Mouse (Mus musculus): Measurements from ENCODE around the gene Nae1. TPM values are rescaled to one million over a fixed set of nuclear protein-coding genes. Genes with fewer than 3 reads are reported as not detected.
A peak's percentile ranks its signal among the peaks of the same experiment; 100 is the strongest.

Gene Nae1
- total and polyA plus RNA-seq, 3 experiments = 39.2 to 41.9 TPM; not detected in 1

- peaks cover 3 to 14% of the 10 kb centered on the region in 2 experiments; a peak in 3 of 4 replicates for H3K4me1 ChIP-seq (ENCODE audit: control insufficient read depth in 1 of 2, insufficient read depth in 2 of 2, low read length in 2 of 2)
- no peak overlapping the region for H3K27ac ChIP-seq (ENCODE audit: control insufficient read depth, low read depth, low read length)
- H3K79me2 ChIP-seq (ENCODE audit: control insufficient read depth, insufficient read depth, low read length, poor library complexity) = no peaks in the 10 kb centered on the region
- H3K9me3 ChIP-seq (replicated peaks; ENCODE audit: insufficient read depth, low read length) = no peaks in the 10 kb centered on the region
- H3K27me3 ChIP-seq (ENCODE audit: control insufficient read depth in 1 of 2, insufficient read depth in 2 of 2, low read length in 2 of 2) = no peaks in the 10 kb centered on the region
- DNase-seq (ENCODE audit: low read depth, low spot score) = peak; percentile 56
- H3K36me3 ChIP-seq (ENCODE audit: control insufficient read depth in 1 of 2, insufficient read depth in 2 of 2, low read length in 2 of 2) = peaks cover 0 to 9% of the 10 kb centered on the region in 2 experiments; a peak in 2 of 4 replicates
- no peak overlapping the region for H3K4me3 ChIP-seq (ENCODE audit: control insufficient read depth in 1 of 2, insufficient read depth in 1 of 2, low read depth in 2 of 2, low read length in 2 of 2)
- TF ChIP-seq EP300 (IDR thresholded peaks at IDR 0.05; ENCODE audit: low read depth in 1 of 2, low read length in 2 of 2) = peak; percentile 29 to 64; a peak in 3 of 4 replicates
- TF ChIP-seq TCF12 (IDR thresholded peaks at IDR 0.05; ENCODE audit: low read depth, low read length) = peak; percentile 36; the same call in 1 of the 2 replicates
- TF ChIP-seq GATA1 (IDR thresholded peaks at IDR 0.05; ENCODE audit: low read depth, low read length) = 0 out of 2 replicates have a peak, but pooled peaks have one; percentile 37
- TF ChIP-seq MAZ (IDR thresholded peaks at IDR 0.05; ENCODE audit: low read depth, low read length) = no peak
- H3K9ac ChIP-seq (ENCODE audit: control insufficient read depth, low read depth, low read length, poor library complexity, severe bottlenecking) = no peak overlapping the region
Measured at GRCm38 (mm10) chr8:104539566-104539965, 5.1 kb upstream of the Nae1 start.

- TF ChIP-seq POLR2A (IDR thresholded peaks at IDR 0.05; ENCODE audit: control insufficient read depth in 1 of 2, insufficient read depth in 1 of 2, low read depth in 1 of 2, low read length in 2 of 2, poor library complexity in 1 of 2) (no peak), RCOR1 (IDR thresholded peaks at IDR 0.05; ENCODE audit: low read depth, low read length) (no peak), MAX (IDR thresholded peaks at IDR 0.05; ENCODE audit: low read length) (no peak), MYB (IDR thresholded peaks at IDR 0.05; ENCODE audit: low read depth, low read length) (no peak), ETS1 (IDR thresholded peaks at IDR 0.05; ENCODE audit: low read depth, low read length) (no peak), MYC (IDR thresholded peaks at IDR 0.05; ENCODE audit: low read depth, low read length) (no peak), JUND (IDR thresholded peaks at IDR 0.05; ENCODE audit: low read depth, low read length) (no peak), ZMIZ1 (IDR thresholded peaks at IDR 0.05; ENCODE audit: low read depth, low read length) (no peak), TAL1 (IDR thresholded peaks at IDR 0.05; ENCODE audit: low read length) (no peak), BHLHE40 (IDR thresholded peaks at IDR 0.05; ENCODE audit: borderline replicate concordance, low read depth, low read length) (no peak), EP300 (IDR thresholded peaks at IDR 0.05; ENCODE audit: low read depth in 1 of 2, low read length in 2 of 2) (no peak)
- Histone ChIP-seq H3K9ac (ENCODE audit: control insufficient read depth, low read depth, low read length, poor library complexity, severe bottlenecking) (no peak overlapping the region), H3K4me1 (ENCODE audit: control insufficient read depth in 1 of 2, insufficient read depth in 2 of 2, low read length in 2 of 2) (peaks cover 3 to 14% of the 10 kb centered on the region in 2 experiments; a peak in 3 of 4 replicates), H3K27ac (ENCODE audit: control insufficient read depth, low read depth, low read length) (no peak overlapping the region), H3K27me3 (ENCODE audit: control insufficient read depth in 1 of 2, insufficient read depth in 2 of 2, low read length in 2 of 2) (no peaks in the 10 kb centered on the region), H3K79me2 (ENCODE audit: control insufficient read depth, insufficient read depth, low read length, poor library complexity) (peaks cover 5% of the 10 kb centered on the region), H3K9me3 (replicated peaks; ENCODE audit: insufficient read depth, low read length) (no peaks in the 10 kb centered on the region), H3K4me3 (ENCODE audit: control insufficient read depth in 1 of 2, insufficient read depth in 1 of 2, low read depth in 2 of 2, low read length in 2 of 2) (no peak overlapping the region), H3K36me3 (ENCODE audit: control insufficient read depth in 1 of 2, insufficient read depth in 2 of 2, low read length in 2 of 2) (peaks cover 0 to 9% of the 10 kb centered on the region in 2 experiments; a peak in 2 of 4 replicates)
- DNase-seq (ENCODE audit: low read depth, low spot score) = no peak
Measured at GRCm38 (mm10) chr8:104538896-104539295, 4.5 kb upstream of the Nae1 start.

- Histone ChIP-seq H3K36me3 (ENCODE audit: control insufficient read depth in 1 of 2, insufficient read depth in 2 of 2, low read length in 2 of 2) (peaks cover 0 to 20% of the 10 kb centered on the region in 2 experiments; a peak in 2 of 4 replicates), H3K9ac (ENCODE audit: control insufficient read depth, low read depth, low read length, poor library complexity, severe bottlenecking) (peak overlapping the region; percentile 60), H3K4me3 (ENCODE audit: control insufficient read depth in 1 of 2, insufficient read depth in 1 of 2, low read depth in 2 of 2, low read length in 2 of 2) (peak overlapping the region; percentile 54 to 90), H3K4me1 (ENCODE audit: control insufficient read depth in 1 of 2, insufficient read depth in 2 of 2, low read length in 2 of 2) (peaks cover 3 to 18% of the 10 kb centered on the region in 2 experiments; a peak in 3 of 4 replicates), H3K9me3 (replicated peaks; ENCODE audit: insufficient read depth, low read length) (no peaks in the 10 kb centered on the region), H3K79me2 (ENCODE audit: control insufficient read depth, insufficient read depth, low read length, poor library complexity) (peaks cover 21% of the 10 kb centered on the region), H3K27me3 (ENCODE audit: control insufficient read depth in 1 of 2, insufficient read depth in 2 of 2, low read length in 2 of 2) (no peaks in the 10 kb centered on the region), H3K27ac (ENCODE audit: control insufficient read depth, low read depth, low read length) (peak overlapping the region; percentile 63)
- peak; percentile 79 for DNase-seq (ENCODE audit: low read depth, low spot score)
- peak; percentile 79 for TF ChIP-seq MAFK (IDR thresholded peaks at IDR 0.05; ENCODE audit: borderline replicate concordance, low read depth, low read length)
- no peak for TF ChIP-seq USF2 (IDR thresholded peaks at IDR 0.05; ENCODE audit: borderline replicate concordance in 1 of 2, insufficient read depth in 1 of 2, low read depth in 1 of 2, low read length in 2 of 2)
- TF ChIP-seq KAT2A (conservative IDR thresholded peaks at IDR 0.05; ENCODE audit: low read depth, low read length) = no peak
- no peak for TF ChIP-seq MAX (IDR thresholded peaks at IDR 0.05; ENCODE audit: low read length)
- TF ChIP-seq TAL1 (IDR thresholded peaks at IDR 0.05; ENCODE audit: low read length) = no peak
- TF ChIP-seq JUND (IDR thresholded peaks at IDR 0.05; ENCODE audit: low read depth, low read length) = no peak
- no peak for TF ChIP-seq RAD21 (IDR thresholded peaks at IDR 0.05; ENCODE audit: low read depth, low read length)
- TF ChIP-seq TBP (IDR thresholded peaks at IDR 0.05; ENCODE audit: low read depth, low read length) = peak; percentile 99
- no peak for TF ChIP-seq ZC3H11A (IDR thresholded peaks at IDR 0.05; ENCODE audit: low read depth, low read length)
- no peak for TF ChIP-seq RCOR1 (IDR thresholded peaks at IDR 0.05; ENCODE audit: low read depth, low read length)
- TF ChIP-seq BHLHE40 (IDR thresholded peaks at IDR 0.05; ENCODE audit: borderline replicate concordance, low read depth, low read length) = no peak
- TF ChIP-seq ZKSCAN1 (IDR thresholded peaks at IDR 0.05; ENCODE audit: low read depth, low read length) = no peak
- no peak for TF ChIP-seq MXI1 (IDR thresholded peaks at IDR 0.05; ENCODE audit: low read depth, low read length)
- TF ChIP-seq GABPA (IDR thresholded peaks at IDR 0.05; ENCODE audit: low read depth, low read length) = no peak
- TF ChIP-seq E2F4 (IDR thresholded peaks at IDR 0.05; ENCODE audit: borderline replicate concordance, low read depth, low read length) = no peak
- TF ChIP-seq HCFC1 (IDR thresholded peaks at IDR 0.05; ENCODE audit: low read depth, low read length) = no peak
Measured at GRCm38 (mm10) chr8:104536028-104536427, 1.6 kb upstream of the Nae1 start.

Data from MEL (cell line).